Mouse (Mus musculus): Measurements from ENCODE around the gene AI661453.

- TF ChIP-seq CTCF (IDR thresholded peaks at IDR 0.05) (no peak), EP300 (IDR thresholded peaks at IDR 0.05) (no peak)
Observed at GRCm38 (mm10) chr17:47399091-47399490, 37.3 kb upstream of the AI661453 start.

All from lung, postnatal 0 days (tissue).